Mouse (Mus musculus) colon, adult 2 months (tissue): ENCODE results near the gene Olfr825. TPM values are rescaled to one million over a fixed set of nuclear protein-coding genes. Genes with fewer than 3 reads are reported as not detected.

ENCODE experiments used
- polyA plus RNA-seq: library from polyadenylated mRNA; depleted of rRNA; stranded (reverse); fragments of >200 nt; gene quantifications from 2 replicates; pipeline ENCODE4 v1.2.3, GENCODE M21; 2012; rRNA removed

Olfr825 gene
- polyA plus RNA-seq = not detected in 2 replicates

DNA sequence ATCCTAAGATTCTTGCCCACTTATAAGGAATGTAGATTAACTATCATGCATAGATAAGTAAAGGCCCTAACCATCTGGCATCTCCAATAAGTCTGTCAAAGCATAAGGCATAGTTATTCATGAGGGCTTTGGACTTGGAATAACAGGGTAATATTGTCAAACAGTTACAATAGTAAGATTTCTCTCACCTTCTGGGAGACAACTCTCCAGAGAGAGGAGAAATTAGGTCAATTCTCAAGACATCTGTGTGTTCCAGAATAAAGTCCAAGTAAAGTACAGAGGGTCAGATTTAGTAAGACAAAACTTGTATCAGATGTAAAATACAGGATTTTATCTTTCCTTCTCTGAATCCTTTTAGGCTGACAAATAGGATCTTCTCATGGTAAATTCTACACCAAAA lies at the start of gene Olfr825:
Gene Olfr825, minus strand, starts transcription at position 101 of the 400 bp plus-strand sequence.

DNA sequence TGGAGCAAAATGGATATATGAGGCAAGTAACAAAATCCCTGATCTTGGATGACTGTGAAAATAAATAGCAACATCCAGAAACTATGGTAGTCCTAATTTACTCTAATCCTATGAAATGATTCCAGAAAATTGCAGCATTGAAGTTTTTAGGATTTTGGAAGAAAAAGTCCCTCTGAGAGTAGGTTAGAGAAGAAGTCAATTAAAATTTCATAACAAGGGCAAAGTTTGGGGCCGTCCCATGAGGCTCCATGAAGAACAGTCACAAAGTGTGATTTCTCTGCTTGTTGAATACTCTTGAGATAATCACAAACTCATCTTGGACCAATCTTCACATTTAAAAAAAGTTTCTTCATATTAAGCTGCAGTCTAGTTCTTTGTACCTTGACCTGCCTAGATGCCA lies 47.7 kb upstream of the Olfr825 start, which contains the start of gene Olfr827:
Gene Olfr827, minus strand, starts transcription at position 101 of the 400 bp plus-strand sequence.

DNA sequence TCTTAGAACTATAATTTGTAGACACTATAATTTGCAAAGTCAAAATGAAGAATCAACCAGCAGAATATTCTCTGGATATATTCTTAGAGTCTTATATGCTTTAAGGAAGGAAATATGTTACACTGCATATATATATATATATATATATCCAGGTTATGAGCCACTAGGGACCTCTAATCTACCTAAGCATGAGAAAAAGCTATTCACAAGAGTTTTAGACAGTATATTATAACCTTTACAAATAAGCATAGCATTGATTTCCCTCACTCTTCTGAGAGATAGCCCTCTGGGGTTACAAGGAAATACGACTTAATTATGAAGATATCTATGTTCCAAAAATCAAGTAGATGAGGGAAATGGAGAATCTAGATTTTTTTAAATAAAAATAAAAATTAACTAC lies 17.5 kb upstream of the Olfr825 start, which contains the start of gene Olfr826:
Gene Olfr826, minus strand, starts transcription at position 101 of the 400 bp plus-strand sequence.

DNA sequence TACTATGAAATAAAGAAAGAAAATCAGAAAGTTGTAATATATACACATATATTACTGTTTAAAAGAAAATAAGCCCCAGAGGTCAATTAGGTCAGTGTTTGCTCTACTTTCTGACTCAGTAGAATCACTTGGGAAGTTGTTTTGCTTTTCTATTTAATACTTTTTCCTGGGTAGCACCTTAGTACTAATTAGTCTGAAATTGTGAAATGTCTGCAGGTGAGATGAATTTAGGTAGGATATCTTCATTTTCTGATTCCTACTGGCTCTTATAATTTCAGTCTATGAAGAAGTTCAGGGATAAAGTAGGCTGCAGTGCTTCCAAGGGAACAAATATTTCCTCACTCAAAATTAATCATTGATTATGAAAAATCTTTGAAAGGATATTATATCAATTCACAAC lies 36.7 kb downstream of the Olfr825 start, which contains the start of gene Olfr824:
Gene Olfr824, minus strand, starts transcription at position 101 of the 400 bp plus-strand sequence.

DNA sequence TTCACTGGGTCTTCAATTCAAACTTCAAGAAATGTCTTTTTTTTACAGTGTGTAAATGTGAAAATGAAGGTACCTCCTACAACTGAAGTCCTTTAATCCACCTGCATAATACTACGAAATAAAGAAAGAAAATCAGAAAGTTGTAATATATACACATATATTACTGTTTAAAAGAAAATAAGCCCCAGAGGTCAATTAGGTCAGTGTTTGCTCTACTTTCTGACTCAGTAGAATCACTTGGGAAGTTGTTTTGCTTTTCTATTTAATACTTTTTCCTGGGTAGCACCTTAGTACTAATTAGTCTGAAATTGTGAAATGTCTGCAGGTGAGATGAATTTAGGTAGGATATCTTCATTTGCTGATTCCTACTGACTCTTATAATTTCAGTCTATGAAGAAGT lies 51.3 kb downstream of the Olfr825 start, which contains the start of gene Olfr823:
Gene Olfr823, minus strand, starts transcription at position 101 of the 400 bp plus-strand sequence.

Other genes with a start within 250 kb of the Olfr825 start
- not detected in 2 replicates for gene Olfr818, start 217.7 kb downstream of the Olfr825 start, polyA plus RNA-seq
- gene Olfr819, start 199.5 kb downstream of the Olfr825 start, polyA plus RNA-seq = not detected in 2 replicates
- gene Olfr247, start 190.6 kb downstream of the Olfr825 start, polyA plus RNA-seq = not detected in 2 replicates
- not detected in 2 replicates for gene Gm10310, start 181.7 kb downstream of the Olfr825 start, polyA plus RNA-seq
- gene Olfr820, start 154.1 kb downstream of the Olfr825 start, polyA plus RNA-seq = not detected in 2 replicates
- gene Olfr821, start 136.4 kb downstream of the Olfr825 start, polyA plus RNA-seq = not detected in 2 replicates
- gene Olfr822, start 95.6 kb downstream of the Olfr825 start, polyA plus RNA-seq = not detected in 2 replicates
- gene Olfr823, start 51.4 kb downstream of the Olfr825 start, polyA plus RNA-seq = not detected in 2 replicates
- gene Olfr824, start 36.8 kb downstream of the Olfr825 start, polyA plus RNA-seq = not detected in 2 replicates
- not detected in 2 replicates for gene Olfr826, start 17.4 kb upstream of the Olfr825 start, polyA plus RNA-seq
- gene Olfr827, start 47.6 kb upstream of the Olfr825 start, polyA plus RNA-seq = not detected in 2 replicates
- not detected in 2 replicates for gene Neurod4, start 113.5 kb upstream of the Olfr825 start, polyA plus RNA-seq
- 0.29 and 0.31 TPM in 2 replicates for gene Tespa1, start 156.1 kb upstream of the Olfr825 start, polyA plus RNA-seq
- gene Vmn2r84, start 227.6 kb upstream of the Olfr825 start, polyA plus RNA-seq = not detected in 2 replicates